8 mouse cellular contexts compared by ENCODE assay signal in genomic region chr3:152122101-152122500, GRCm38 (mm10). TPM values are rescaled to one million over a fixed set of nuclear protein-coding genes. Genes with fewer than 3 reads are reported as not detected.
DNase-seq lines count a peak whose midpoint lies in the region; ATAC-seq lines count a peak whose summit lies in the region.

No protein-coding gene starts in this region.

- H3K4me1 ChIP-seq in hindbrain, embryonic 14.5 days (replicated peaks; ENCODE audit: control insufficient read depth, insufficient read depth, low read length): no peaks in the 10 kb centered on the region
- no peaks in the 10 kb centered on the region for H3K4me1 ChIP-seq in hindbrain, embryonic 11.5 days (replicated peaks; ENCODE audit: control insufficient read depth, insufficient read depth, low read length)
- H3K4me1 ChIP-seq in neural tube, embryonic 15.5 days: peaks cover 7% of the 10 kb centered on the region; the same call in 1 of the 2 replicates

- no peak for DNase-seq in hindbrain, embryonic 14.5 days (ENCODE audit: low spot score)
- DNase-seq in hindbrain, embryonic 11.5 days (ENCODE audit: low spot score): no peak
- DNase-seq in adrenal gland, adult (ENCODE audit: inconsistent age in 2 of 2, low spot score in 1 of 2): peak; percentile 82 to 92
- peak; percentile 43 to 53 for DNase-seq in gastrocnemius, postnatal 36 days
- peak; percentile 88 for DNase-seq in kidney, adult 9 months
- peak; percentile 95 for DNase-seq in lung, postnatal 36 days
- DNase-seq in cerebellum, adult 18-20 months: no peak

- H3K27ac ChIP-seq in hindbrain, embryonic 14.5 days: no peak overlapping the region
- no peak overlapping the region for H3K27ac ChIP-seq in hindbrain, embryonic 11.5 days (ENCODE audit: low read depth, low read length)
- H3K27ac ChIP-seq in neural tube, embryonic 15.5 days (replicated peaks): no peak overlapping the region

- no peak overlapping the region for H3K9ac ChIP-seq in hindbrain, embryonic 14.5 days
- no peak overlapping the region for H3K9ac ChIP-seq in hindbrain, embryonic 11.5 days (ENCODE audit: low read depth, low read length)
- no peak overlapping the region for H3K9ac ChIP-seq in neural tube, embryonic 15.5 days (replicated peaks)

- H3K9me3 ChIP-seq in hindbrain, embryonic 14.5 days (ENCODE audit: control insufficient read depth, low read length): no peaks in the 10 kb centered on the region
- H3K9me3 ChIP-seq in hindbrain, embryonic 11.5 days (ENCODE audit: control insufficient read depth, low read length): no peaks in the 10 kb centered on the region
- no peaks in the 10 kb centered on the region for H3K9me3 ChIP-seq in neural tube, embryonic 15.5 days (replicated peaks)

- no peaks in the 10 kb centered on the region for H3K36me3 ChIP-seq in hindbrain, embryonic 14.5 days (replicated peaks; ENCODE audit: control insufficient read depth, insufficient read depth)
- H3K36me3 ChIP-seq in hindbrain, embryonic 11.5 days (ENCODE audit: control insufficient read depth, insufficient read depth, low read length): no peaks in the 10 kb centered on the region
- H3K36me3 ChIP-seq in neural tube, embryonic 15.5 days: no peaks in the 10 kb centered on the region

- 69% methylated on average over 6 of the region's 6 CpGs for WGBS in hindbrain, embryonic 14.5 days
- 74% methylated on average over 6 of the region's 6 CpGs for WGBS in hindbrain, embryonic 11.5 days
- WGBS in neural tube, embryonic 15.5 days: 67% methylated on average over 6 of the region's 6 CpGs

- H3K4me3 ChIP-seq in hindbrain, embryonic 14.5 days (replicated peaks; ENCODE audit: low read length): no peak overlapping the region
- no peak overlapping the region for H3K4me3 ChIP-seq in hindbrain, embryonic 11.5 days (ENCODE audit: low read depth, low read length)
- H3K4me3 ChIP-seq in neural tube, embryonic 15.5 days (replicated peaks): no peak overlapping the region

- H3K4me2 ChIP-seq in hindbrain, embryonic 14.5 days (replicated peaks): no peak overlapping the region
- no peak overlapping the region for H3K4me2 ChIP-seq in hindbrain, embryonic 11.5 days (replicated peaks; ENCODE audit: low read depth, low read length)
- H3K4me2 ChIP-seq in neural tube, embryonic 15.5 days: no peak overlapping the region

- ATAC-seq in hindbrain, embryonic 14.5 days (ENCODE audit: low FRiP score): 0 out of 2 replicates have a peak, but pooled peaks have one; percentile 21
- no peak for ATAC-seq in hindbrain, embryonic 11.5 days (ENCODE audit: low FRiP score)
- ATAC-seq in neural tube, embryonic 15.5 days (ENCODE audit: low FRiP score): no peak

- no peaks in the 10 kb centered on the region for H3K27me3 ChIP-seq in hindbrain, embryonic 14.5 days (ENCODE audit: control insufficient read depth, insufficient read depth, low read length)
- H3K27me3 ChIP-seq in hindbrain, embryonic 11.5 days (ENCODE audit: control insufficient read depth, insufficient read depth, low read length): no peaks in the 10 kb centered on the region
- H3K27me3 ChIP-seq in neural tube, embryonic 15.5 days (replicated peaks): no peaks in the 10 kb centered on the region

- intact Hi-C loops in gastrocnemius, postnatal 36 days (cut with DNase I): no loop called here

RNA-seq across cellular contexts. Expression of gene Gipc2, which starts 43.9 kb away (rescaled TPM):
- 9.2 and 11.7 TPM in 2 replicates for polyA plus RNA-seq in hindbrain, embryonic 14.5 days (2014; fragmentation: Nextera tagmentation; extraction: Ambion mirVana)
- 3.1 and 5.0 TPM in 2 replicates for polyA plus RNA-seq in hindbrain, embryonic 11.5 days (2014; fragmentation: Nextera tagmentation; extraction: Ambion mirVana)
- under 1 TPM; 0.20 to 0.69 TPM for total RNA-seq in gastrocnemius, postnatal 36 days (2021)
- 11.4 and 19.3 TPM in 2 replicates for polyA plus RNA-seq in neural tube, embryonic 15.5 days (2015; fragmentation: Nextera tagmentation; extraction: Ambion mirVana)

Comparison
In these comparisons a context has a peak if more than half of its experiments do, and no peak if none do; other contexts are left out.
1. DNase-seq: peak in adrenal gland, adult (2 of 2), gastrocnemius, postnatal 36 days (2 of 2), kidney, adult 9 months (single experiment) and lung, postnatal 36 days (single experiment); none in hindbrain, embryonic 14.5 days (single experiment), hindbrain, embryonic 11.5 days (single experiment) and cerebellum, adult 18-20 months (0 of 2).